Mouse (Mus musculus) urinary bladder, postnatal 36 days (tissue): ENCODE measurements at regions not wholly inside any gene's neighbourhood (a gene's known extent, or its start where the extent isn't known, plus 50 kb on each side); places are given as distances from the start of the nearest gene placed in this dataset.

Experiments
- DNase-seq, 2 experiments: peaks; one replicate each; pipeline ENCODE4 v3.0.0; 2022; ENCODE audit warnings: low spot score in 2 of 2, mixed read lengths in 1 of 2

GRCm38 (mm10) chr6:17157270-17157669 lies 92.3 kb downstream of the Tes start:
- DNase-seq: no peak

DNA sequence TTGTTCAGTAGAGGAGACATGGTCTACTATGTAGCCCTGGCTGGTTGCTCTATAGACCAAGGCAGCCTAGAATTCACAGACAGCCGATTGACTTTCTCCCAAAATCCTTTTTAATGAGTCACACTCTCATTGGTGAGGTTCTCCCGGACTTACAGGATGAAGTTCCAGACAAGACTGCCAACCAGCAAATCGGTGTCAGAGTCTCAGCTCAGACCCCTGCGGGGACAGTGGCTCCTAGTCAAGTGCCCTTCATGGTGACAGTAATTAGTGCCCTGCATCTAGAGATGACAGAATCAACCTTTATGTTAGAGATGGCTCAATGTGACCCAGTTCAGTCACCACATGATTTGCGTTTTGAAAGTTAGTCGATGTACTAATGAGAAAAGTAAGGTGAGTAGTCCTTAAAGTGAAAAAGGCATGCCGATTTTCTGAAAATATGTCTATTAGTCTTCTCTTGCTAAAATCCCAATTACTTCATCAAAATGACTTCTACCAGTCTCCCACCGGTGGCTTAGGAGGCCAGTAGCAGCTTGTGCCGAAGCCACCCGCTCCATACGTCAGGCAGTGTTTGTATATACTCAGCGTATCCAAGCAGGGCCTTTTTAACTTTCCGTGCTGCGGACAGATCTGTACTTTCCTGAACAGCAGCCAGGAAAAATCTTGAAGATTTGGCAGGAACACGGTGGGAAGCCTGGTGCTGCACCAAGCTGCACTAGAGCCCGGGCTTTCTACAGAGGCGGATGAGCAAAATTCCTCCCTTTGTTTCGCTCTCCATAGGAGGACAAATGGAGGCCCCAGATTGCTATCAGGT lies 105.2 kb downstream of the Tes start:
- peak; percentile 33 to 55 for DNase-seq

DNA sequence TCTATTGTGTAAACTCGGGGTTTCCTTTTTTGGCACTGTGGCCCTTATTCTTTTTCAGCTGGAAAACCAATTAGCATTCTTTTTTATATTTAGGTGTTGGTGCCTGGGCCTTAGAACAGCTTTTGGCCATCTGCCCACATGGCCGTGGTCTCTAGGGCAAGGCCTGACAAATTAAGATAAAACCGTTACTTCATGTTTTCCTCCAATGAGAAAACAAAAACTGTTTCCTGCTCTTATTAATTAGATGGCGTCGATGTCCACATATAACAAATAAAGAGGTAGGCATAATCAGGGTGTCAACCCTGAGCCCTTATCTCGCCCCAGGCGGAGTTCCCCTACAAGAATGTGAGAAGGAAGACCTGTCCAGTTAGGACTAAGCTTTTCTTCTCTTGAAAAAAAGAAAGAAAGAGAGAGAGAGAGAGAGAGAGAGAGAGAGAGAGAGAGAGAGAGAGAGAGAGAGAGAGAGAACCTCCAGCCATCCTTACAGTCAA lies 105.9 kb downstream of the Tes start:
- DNase-seq: no peak

DNA sequence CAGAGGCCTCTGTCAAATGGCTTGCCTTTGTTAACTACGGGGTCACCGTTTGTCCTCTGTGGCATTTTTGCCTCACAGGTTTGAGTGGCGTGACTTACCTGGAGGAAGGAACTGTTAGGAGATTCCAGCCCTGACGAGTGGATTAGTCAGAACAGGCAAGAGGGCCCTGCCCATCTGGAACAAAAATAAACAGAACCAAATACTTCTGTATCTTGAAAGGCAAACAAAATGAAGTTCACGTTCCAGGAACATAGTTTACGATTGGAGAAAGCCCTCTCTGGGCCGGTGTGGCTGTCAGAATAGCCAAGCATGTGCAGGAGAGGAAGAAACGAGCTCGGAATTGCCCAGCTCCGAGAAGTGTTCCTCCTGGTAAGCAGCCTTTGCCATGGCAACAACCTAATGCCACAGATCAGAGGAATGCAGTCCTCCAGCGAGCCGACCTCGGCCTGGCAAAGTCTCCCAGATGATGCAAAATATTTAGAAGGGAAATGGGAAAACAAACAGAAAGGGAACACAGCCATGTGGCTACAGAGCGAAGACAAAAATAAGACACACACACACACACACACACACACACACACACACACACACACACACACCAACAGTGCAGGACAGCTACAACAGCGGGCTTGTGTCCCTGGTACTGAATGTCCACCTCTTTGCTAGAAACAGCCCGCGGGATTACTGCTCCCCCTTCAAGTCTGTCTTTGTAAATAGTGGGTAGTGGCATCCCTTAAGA lies 106.5 kb downstream of the Tes start:
- DNase-seq: peak; percentile 48 to 55

- no peak for DNase-seq
These were observed 107.1 kb downstream of the Tes start for GRCm38 (mm10) chr6:17172050-17172449.

- peak in 1 of 2 experiments; percentile 42 for DNase-seq
These were observed 103.8 kb upstream of the Cav2 start for GRCm38 (mm10) chr6:17177153-17177552.

DNA sequence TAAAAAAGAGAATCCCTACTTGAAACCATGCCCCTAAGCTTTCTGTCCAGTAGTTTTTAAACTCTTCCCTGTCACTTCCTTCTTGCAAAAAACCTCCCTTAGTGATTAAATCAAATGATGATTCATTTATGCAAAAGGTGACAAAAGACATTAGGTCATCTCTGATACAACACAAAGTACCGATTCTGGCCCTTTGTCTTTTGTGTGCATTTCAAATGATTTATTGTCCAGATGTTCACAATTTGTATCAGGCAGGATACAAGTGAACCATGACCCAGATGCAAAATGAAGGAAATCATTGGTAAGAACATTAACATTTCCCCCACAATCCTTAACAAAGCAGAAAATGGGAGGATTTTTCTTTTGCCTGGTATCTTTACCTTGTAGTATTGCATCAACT lies 101.5 kb upstream of the Cav2 start:
- no peak for DNase-seq

DNA sequence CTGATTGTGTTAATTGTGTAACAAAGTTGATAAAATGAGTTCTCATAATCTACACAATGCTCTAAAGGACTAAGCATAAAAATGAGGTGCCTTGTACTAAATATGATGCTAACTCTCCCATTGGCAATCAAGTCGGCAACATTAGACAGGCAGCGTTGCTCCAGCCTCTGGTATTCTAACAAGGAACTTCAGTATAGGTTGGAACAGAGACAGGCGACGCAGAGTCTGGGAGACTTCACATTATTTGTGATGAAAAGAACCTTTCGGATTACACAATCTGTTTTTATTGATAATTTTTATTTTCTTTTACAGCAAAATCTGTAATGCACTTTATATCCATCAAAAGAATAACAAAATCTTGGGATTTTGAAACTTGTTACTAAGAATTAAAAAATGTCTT lies 94.4 kb upstream of the Cav2 start:
- DNase-seq: no peak

GRCm38 (mm10) chr6:17187106-17187505 lies 93.9 kb upstream of the Cav2 start:
- no peak for DNase-seq

GRCm38 (mm10) chr6:17195538-17195937 lies 85.4 kb upstream of the Cav2 start:
- DNase-seq: no peak

GRCm38 (mm10) chr6:17197728-17198397 lies 83.1 kb upstream of the Cav2 start:
- DNase-seq: peak in 1 of 2 experiments; percentile 52

GRCm38 (mm10) chr6:17198876-17199275 lies 82.1 kb upstream of the Cav2 start:
- DNase-seq: no peak

DNA sequence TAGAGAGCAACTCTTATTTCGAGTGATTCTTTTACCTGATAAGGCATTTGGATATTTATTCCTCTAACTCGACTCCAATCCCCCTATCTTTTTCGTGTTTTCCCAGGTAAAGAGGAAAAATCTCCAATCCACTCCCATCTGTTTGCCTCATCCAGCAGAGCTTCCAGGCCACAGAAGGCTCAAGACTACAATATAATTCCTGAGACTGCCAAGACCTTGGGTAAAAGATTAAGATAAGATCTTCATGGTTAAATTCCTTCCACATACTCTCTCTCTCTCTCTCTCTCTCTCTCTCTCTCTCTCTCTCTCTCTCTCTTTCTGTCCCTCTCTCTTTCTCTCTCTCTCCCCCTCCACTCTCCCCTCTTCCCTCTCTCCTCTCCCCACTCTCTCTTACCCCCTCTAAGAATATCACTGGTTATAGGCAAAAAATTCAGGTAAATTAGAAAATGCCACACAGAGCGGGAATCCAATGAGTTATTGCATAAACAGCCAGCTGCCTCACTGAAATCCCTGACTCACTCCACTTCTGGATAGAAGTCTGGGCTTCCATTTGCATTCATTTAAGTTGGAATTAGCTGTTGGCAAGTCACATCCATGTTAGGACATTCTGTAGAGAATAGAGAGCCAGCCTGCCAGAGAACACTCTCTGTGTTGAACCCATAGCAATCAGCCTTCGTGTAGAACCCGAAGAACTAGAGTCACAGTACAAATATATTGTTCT lies 78.9 kb upstream of the Cav2 start:
- no peak for DNase-seq

- no peak for DNase-seq
These were observed 77.7 kb upstream of the Cav2 start for GRCm38 (mm10) chr6:17203302-17203701.

- DNase-seq: no peak
These were observed 76.9 kb upstream of the Cav2 start for GRCm38 (mm10) chr6:17203900-17204686.

- no peak for DNase-seq
These were observed 74.1 kb upstream of the Cav2 start for GRCm38 (mm10) chr6:17206932-17207331.

DNA sequence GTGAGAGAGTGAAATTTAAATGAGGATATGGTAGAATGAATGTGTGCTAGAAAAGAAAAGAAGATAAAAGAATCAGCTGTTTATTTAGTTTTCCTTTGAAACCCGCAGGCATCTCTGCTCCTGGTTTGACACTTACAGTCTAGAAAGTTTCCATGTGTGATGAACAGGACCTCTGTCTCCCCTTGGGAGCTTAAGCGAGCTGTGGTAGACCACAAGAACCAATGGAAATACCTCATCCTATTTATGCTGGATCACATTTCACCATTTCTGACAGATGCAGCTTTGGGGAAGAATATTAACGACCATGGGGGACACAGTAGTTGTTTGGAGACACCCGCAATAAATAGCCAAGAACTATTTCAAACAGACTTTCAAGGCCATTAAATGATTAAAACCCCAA lies 71.2 kb upstream of the Cav2 start:
- DNase-seq: no peak

- no peak for DNase-seq
These were observed 69.6 kb upstream of the Cav2 start for GRCm38 (mm10) chr6:17211346-17211745.

GRCm38 (mm10) chr6:17214774-17215173 lies 66.2 kb upstream of the Cav2 start:
- DNase-seq: no peak

- no peak for DNase-seq
These were observed 64.5 kb upstream of the Cav2 start for GRCm38 (mm10) chr6:17216442-17216841.

- DNase-seq: no peak
These were observed 57.2 kb upstream of the Cav2 start for GRCm38 (mm10) chr6:17223744-17224143.
